Mouse (Mus musculus) kidney, embryonic 14.5 days (tissue): ENCODE results near the gene Pmis2. TPM values are rescaled to one million over a fixed set of nuclear protein-coding genes. Genes with fewer than 3 reads are reported as not detected.

Experiments used
- ATAC-seq: fragments of 200-750 bp; cut with Nextera tagmentation; 2 replicates; pipeline ENCODE4 v1.8.0; 2017; ENCODE audit warnings: moderate number of reproducible peaks, mild to moderate bottlenecking, moderate TSS enrichment, moderate library complexity; ENCODE audit not compliant: low FRiP score, low TSS enrichment
- H3K27ac ChIP-seq: fragments of 300-500 bp; sonication (generic); 2 replicates; pipeline ENCODE4 v1.5.1; 2014; ENCODE audit warnings: low read depth, mild to moderate bottlenecking, low read length, moderate library complexity, mixed read lengths
- H3K27me3 ChIP-seq: fragments of 300-500 bp; sonication (generic); 2 replicates; pipeline ENCODE4 v1.6.1; 2014; ENCODE audit warnings: mild to moderate bottlenecking, low read length; ENCODE audit not compliant: control insufficient read depth, insufficient read depth
- H3K36me3 ChIP-seq: fragments of 300-500 bp; sonication (generic); 2 replicates; pipeline ENCODE4 v1.6.1; 2014; ENCODE audit warnings: low read length, mixed read lengths; ENCODE audit not compliant: control insufficient read depth, insufficient read depth
- H3K4me1 ChIP-seq: fragments of 300-500 bp; sonication (generic); 2 replicates; pipeline ENCODE4 v1.6.1; 2014; ENCODE audit warnings: low read length, mixed read lengths; ENCODE audit not compliant: control insufficient read depth, insufficient read depth
- H3K4me2 ChIP-seq: fragments of 300-500 bp; sonication (generic); replicated peaks from 2 replicates; pipeline ENCODE4 v1.6.1; 2014; ENCODE audit warnings: low read depth, mild to moderate bottlenecking, low read length
- H3K4me3 ChIP-seq: fragments of 300-500 bp; sonication (generic); 2 replicates; pipeline ENCODE4 v1.5.1; 2014; ENCODE audit warnings: mild to moderate bottlenecking, low read length
- H3K9ac ChIP-seq: fragments of 300-500 bp; sonication (generic); 2 replicates; pipeline ENCODE4 v1.6.1; 2014; ENCODE audit warnings: low read depth, mild to moderate bottlenecking, low read length, moderate library complexity
- H3K9me3 ChIP-seq: fragments of 300-500 bp; sonication (generic); 2 replicates; pipeline ENCODE4 v1.6.1; 2016; ENCODE audit warnings: low read length; ENCODE audit not compliant: control insufficient read depth
- WGBS: fragments of 180-500 bp; shearing (Covaris S2); extraction: QIAGEN DNeasy Blood & Tissue Kit; methylation state at CpG from one replicate; pipeline ENCODE4 v1.1.7; 2014; 5-methylcytosine and 5-hydroxymethylcytosine counted together
- polyA plus RNA-seq: library from polyadenylated mRNA; unstranded; fragments of >200 nt; fragmentation: Nextera tagmentation; extraction: Ambion mirVana; gene quantifications from 2 replicates; pipeline ENCODE4 v1.2.1, GENCODE M21; 2014

The Pmis2 gene
- polyA plus RNA-seq, 1 experiment from 2014 or later = not detected

GRCm38 (mm10) chr7:30639083-30639482, 32.3 kb downstream of the Pmis2 start:
- Histone ChIP-seq H3K27ac (no peak overlapping the region), H3K9me3 (no peaks in the 10 kb centered on the region), H3K27me3 (peaks cover 27% of the 10 kb centered on the region), H3K4me1 (0 out of 2 replicates have a peak, but pooled peaks cover 11% of the 10 kb centered on the region), H3K36me3 (peaks cover 39% of the 10 kb centered on the region), H3K9ac (no peak overlapping the region; the same call in 1 of the 2 replicates), H3K4me2 (no peak overlapping the region), H3K4me3 (no peak overlapping the region)
- 8% methylated on average over 4 of the region's 4 CpGs for WGBS
- no peak for ATAC-seq

DNA sequence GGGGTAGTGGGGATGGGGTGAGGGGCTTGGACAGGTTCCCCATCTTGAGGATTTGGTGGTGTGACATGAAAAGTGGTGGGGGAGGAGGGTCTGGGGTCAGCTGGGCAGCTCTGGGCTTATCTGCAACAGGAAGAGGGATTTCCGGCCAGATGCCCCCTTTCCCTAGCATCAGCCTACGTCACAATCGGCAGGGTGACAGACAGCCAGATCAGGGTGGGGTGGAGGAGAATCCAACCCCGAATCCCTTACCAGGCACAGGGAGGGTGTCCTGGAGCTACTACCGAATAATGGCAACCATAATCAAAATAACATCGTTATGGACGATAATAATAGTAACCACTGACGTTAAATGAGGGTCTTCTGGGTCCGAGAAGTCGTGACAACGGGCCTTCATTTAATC, 35.0 kb downstream of the Pmis2 start:
- H3K27me3 ChIP-seq = peaks cover 50% of the 10 kb centered on the region
- no peak overlapping the region for H3K27ac ChIP-seq
- WGBS = 23% methylated on average over 11 of the region's 11 CpGs
- H3K4me1 ChIP-seq = 0 out of 2 replicates have a peak, but pooled peaks cover 11% of the 10 kb centered on the region
- peaks cover 12% of the 10 kb centered on the region for H3K36me3 ChIP-seq
- H3K4me3 ChIP-seq = no peak overlapping the region
- no peak overlapping the region for H3K4me2 ChIP-seq
- ATAC-seq = no peak
- H3K9me3 ChIP-seq = no peaks in the 10 kb centered on the region
- H3K9ac ChIP-seq = no peak overlapping the region

DNA sequence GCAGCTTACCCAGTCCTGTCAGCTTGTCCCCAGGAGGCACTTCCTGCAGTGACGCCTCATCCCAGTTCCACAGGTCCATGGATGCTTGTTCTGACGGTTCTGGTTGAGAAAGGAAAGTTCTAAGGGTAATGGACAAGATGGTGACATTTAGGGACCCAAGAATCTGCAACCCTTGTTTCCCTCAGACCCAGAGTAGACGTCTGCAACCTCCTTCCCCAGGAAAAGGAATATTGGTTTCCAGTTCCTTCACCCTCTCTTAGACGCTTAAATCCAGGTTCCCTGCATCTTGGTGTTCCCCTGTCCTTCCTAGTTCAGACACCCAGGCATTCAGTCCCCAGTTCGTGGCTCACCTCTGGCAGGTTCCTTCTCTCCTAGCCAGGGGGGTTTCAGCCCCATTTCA, 35.7 kb downstream of the Pmis2 start, which contains the start of gene Etv2:
Gene Etv2, minus strand, starts transcription at position 101 of the 400 bp plus-strand sequence.
- WGBS = 6% methylated on average over 5 of the region's 5 CpGs
- no peak for ATAC-seq
- Histone ChIP-seq H3K27me3 (peaks cover 52% of the 10 kb centered on the region), H3K4me1 (0 out of 2 replicates have a peak, but pooled peaks cover 11% of the 10 kb centered on the region), H3K4me3 (peak within 1 kb of the TSS; percentile 28), H3K27ac (no peak within 1 kb of the TSS), H3K9me3 (no peaks in the 10 kb centered on the region), H3K4me2 (peak within 1 kb of the TSS; percentile 32), H3K9ac (no peak within 1 kb of the TSS; the same call in 1 of the 2 replicates), H3K36me3 (peaks cover 5% of the 10 kb centered on the region)

- H3K4me3 ChIP-seq = peak overlapping the region; percentile 28
- H3K27me3 ChIP-seq = peaks cover 52% of the 10 kb centered on the region
- H3K4me1 ChIP-seq = 0 out of 2 replicates have a peak, but pooled peaks cover 11% of the 10 kb centered on the region
- WGBS = under 1% methylated on average over 20 of the region's 20 CpGs
- H3K27ac ChIP-seq = no peak overlapping the region
- no peaks in the 10 kb centered on the region for H3K36me3 ChIP-seq
- peak overlapping the region; percentile 32 for H3K4me2 ChIP-seq
- no peak overlapping the region; the same call in 1 of the 2 replicates for H3K9ac ChIP-seq
- no peaks in the 10 kb centered on the region for H3K9me3 ChIP-seq
- peak; percentile 85 for ATAC-seq
Measured at GRCm38 (mm10) chr7:30634621-30635020, 36.8 kb downstream of the Pmis2 start.

DNA sequence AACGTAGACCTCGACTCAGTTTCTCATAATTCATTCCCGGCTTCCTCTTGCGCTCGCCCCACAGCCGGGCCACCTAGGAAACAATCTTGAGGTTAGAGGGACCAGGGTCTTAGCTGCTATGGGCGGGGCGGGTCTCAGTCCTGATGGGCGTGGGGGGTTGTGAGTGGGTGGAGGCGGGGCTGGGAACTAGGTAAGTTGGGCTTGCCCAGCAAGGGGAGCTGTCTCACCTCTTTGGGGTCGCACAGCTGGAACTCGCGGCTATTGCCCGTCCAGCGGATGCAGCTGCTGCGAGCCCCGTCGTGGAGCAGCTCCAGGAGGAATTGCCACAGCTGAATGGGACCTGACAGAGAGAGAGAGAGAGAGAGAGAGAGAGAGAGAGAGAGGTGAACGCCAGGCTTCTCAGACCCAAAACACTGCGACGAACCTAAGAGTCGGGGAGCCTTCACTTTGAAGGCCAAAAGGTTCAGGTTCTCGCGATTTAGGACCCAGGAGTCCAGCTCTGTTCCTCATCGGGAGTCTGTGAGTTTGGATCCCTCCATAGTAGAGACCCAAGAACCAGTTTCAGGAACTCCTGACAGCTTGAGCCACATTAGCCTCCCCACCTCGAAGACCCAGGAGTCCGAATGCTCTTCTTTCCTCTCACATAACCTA, 37.5 kb downstream of the Pmis2 start:
- no peak overlapping the region for H3K27ac ChIP-seq
- ATAC-seq = peak; percentile 21; the same call in 1 of the 2 replicates
- H3K9ac ChIP-seq = no peak overlapping the region
- WGBS = 2% methylated on average over 27 of the region's 27 CpGs
- H3K4me2 ChIP-seq = no peak overlapping the region
- no peaks in the 10 kb centered on the region for H3K9me3 ChIP-seq
- no peaks in the 10 kb centered on the region for H3K36me3 ChIP-seq
- peaks cover 54% of the 10 kb centered on the region for H3K27me3 ChIP-seq
- 0 out of 2 replicates have a peak, but pooled peaks cover 6% of the 10 kb centered on the region for H3K4me1 ChIP-seq
- H3K4me3 ChIP-seq = no peak overlapping the region; the same call in 1 of the 2 replicates

GRCm38 (mm10) chr7:30629013-30629412, 42.4 kb downstream of the Pmis2 start:
- Histone ChIP-seq H3K9me3 (no peaks in the 10 kb centered on the region), H3K4me3 (no peak overlapping the region), H3K36me3 (peaks cover 4% of the 10 kb centered on the region; the same call in 1 of the 2 replicates), H3K27ac (no peak overlapping the region), H3K4me1 (peaks cover 6% of the 10 kb centered on the region), H3K4me2 (no peak overlapping the region), H3K9ac (no peak overlapping the region), H3K27me3 (peaks cover 27% of the 10 kb centered on the region)
- no peak for ATAC-seq

DNA sequence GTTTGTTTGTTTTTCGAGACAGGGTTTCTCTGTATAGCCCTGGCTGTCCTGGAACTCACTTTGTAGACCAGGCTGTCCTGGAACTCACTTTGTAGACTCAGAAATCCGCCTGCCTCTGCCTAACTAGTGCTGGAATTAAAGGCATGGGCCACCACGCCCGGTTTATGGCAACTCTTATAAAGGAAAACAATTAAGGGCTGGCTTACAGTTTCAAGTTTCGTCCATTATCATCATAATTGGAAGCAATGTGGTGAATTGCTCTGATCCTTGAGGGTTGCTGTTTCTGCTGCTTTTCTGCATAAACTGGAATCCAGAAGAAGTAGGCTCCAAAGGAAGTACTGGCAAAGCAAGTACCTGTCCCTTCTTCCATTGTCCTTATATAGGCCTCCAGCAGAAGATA, 44.8 kb downstream of the Pmis2 start:
- H3K36me3 ChIP-seq = peaks cover 27% of the 10 kb centered on the region
- peaks cover 6% of the 10 kb centered on the region for H3K4me1 ChIP-seq
- no peak overlapping the region for H3K4me2 ChIP-seq
- H3K9ac ChIP-seq = no peak overlapping the region
- ATAC-seq = no peak
- no peak overlapping the region for H3K4me3 ChIP-seq
- no peaks in the 10 kb centered on the region for H3K9me3 ChIP-seq
- no peak overlapping the region for H3K27ac ChIP-seq
- WGBS = 85% methylated on average over 5 of the region's 5 CpGs
- H3K27me3 ChIP-seq = peaks cover 5% of the 10 kb centered on the region; the same call in 1 of the 2 replicates

GRCm38 (mm10) chr7:30625530-30626384, 45.6 kb downstream of the Pmis2 start, which contains the start of gene Cox6b1:
Gene Cox6b1 (minus strand): TSS chr7:30626151.
- peak; percentile 94 for ATAC-seq
- Histone ChIP-seq H3K4me2 (peak within 1 kb of the TSS; percentile 80), H3K27me3 (peaks cover 3% of the 10 kb centered on the region; the same call in 1 of the 2 replicates), H3K4me3 (peak within 1 kb of the TSS; percentile 80), H3K9ac (peak within 1 kb of the TSS; percentile 65), H3K4me1 (peaks cover 6% of the 10 kb centered on the region), H3K27ac (no peak within 1 kb of the TSS), H3K36me3 (peaks cover 32% of the 10 kb centered on the region), H3K9me3 (no peaks in the 10 kb centered on the region)
- WGBS = 2% methylated on average over 44 of the region's 44 CpGs
